Mouse (Mus musculus): ENCODE results near the gene Cd300lg. TPM values are rescaled to one million over a fixed set of nuclear protein-coding genes. Genes with fewer than 3 reads are reported as not detected.

Cd300lg gene
- 10 to 100 TPM; 16.1 to 19.0 TPM for total RNA-seq (2021)
- long read RNA-seq, experiment 1, transcript Cd300lg-201 (7 exons, 2,353 nt): major isoform, 9 of 14 reads
- long read RNA-seq, experiment 1, partial matches to known transcripts: 2 of 14 reads
- long read RNA-seq, experiment 1, other reads (novel, unspliced or antisense): 2 of 14 reads
- long read RNA-seq, experiment 2, partial matches to known transcripts: 2 of 9 reads
- long read RNA-seq, experiment 2, other reads (novel, unspliced or antisense): 1 of 9 reads

DNA sequence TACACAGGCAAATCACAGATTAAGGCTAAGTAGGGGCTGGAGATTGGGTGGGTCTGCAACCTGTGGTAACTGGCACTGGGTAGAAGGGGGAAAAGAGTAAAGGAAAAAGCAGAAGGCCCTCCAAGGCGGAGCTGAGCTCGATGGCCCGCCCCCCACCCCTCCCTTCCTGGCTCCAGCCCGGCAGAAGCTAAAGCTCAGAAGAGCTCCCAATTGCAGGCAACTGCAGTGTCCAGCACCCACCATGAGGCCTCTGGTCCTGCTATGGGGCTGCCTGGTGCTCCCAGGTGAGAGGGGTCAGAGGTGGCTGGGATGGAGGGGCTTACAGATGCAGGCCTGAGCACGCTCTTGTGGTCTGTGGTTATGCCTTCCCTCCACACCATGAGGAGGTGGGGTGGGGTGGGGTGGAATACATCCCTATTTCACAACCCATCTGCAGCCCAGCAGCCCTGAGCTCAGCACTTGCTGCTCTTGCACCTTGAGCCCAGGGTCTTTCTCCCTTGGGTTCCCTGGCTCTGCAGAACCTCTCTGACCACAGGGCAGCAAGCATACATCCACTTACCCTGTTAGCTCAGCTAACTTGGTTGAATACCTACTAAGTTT, at the start of gene Cd300lg:
TSS of gene Cd300lg (plus strand) at position 160 of the 600 bp plus-strand sequence.
- DNase-seq (ENCODE audit: low spot score): no peak

GRCm38 (mm10) chr11:101991813-101992212, 49.5 kb upstream of the Cd300lg start:
- DNase-seq (ENCODE audit: low spot score): no peak

GRCm38 (mm10) chr11:101992411-101992810, 48.9 kb upstream of the Cd300lg start:
- no peak for DNase-seq (ENCODE audit: low spot score)

DNA sequence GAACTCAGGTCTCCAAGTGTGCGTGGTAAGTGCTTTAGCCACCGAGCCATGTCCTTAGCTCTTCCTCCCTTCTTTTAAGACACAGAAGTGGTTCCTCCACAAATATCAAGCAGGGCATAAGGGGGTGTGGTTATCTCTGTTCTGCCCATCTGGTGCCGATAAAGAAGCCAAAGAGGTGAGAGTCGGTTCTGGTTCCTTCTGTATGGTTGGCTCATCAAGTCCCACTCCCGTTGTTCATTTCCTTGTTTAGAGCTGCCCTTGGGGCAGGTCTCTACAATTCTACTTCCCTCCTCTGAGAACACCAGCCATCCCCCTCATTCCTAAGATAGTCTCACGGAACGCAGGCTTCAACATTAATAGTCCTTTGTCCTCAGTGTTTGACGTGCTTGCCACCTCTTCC, 47.2 kb upstream of the Cd300lg start:
- DNase-seq (ENCODE audit: low spot score): no peak

DNA sequence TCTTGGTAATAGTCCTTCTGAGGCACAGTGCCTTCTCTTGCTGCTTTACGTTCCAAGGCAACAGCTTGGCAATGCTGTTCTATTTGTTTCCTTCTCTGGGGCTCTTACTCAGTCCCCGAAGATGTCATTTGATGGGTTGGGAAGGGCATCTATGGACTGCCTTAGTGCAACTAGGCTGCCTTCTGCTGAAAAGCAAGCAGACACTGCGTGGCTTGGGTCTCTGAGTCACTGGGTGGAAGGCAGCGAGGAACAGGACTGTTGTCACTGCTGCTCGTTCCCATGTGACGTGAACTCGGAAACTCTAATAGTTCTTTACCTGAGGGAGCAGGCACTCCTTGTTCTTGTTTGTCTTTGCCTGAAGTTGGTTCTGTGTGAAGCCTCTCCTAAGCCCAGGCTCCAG, 45.4 kb upstream of the Cd300lg start:
- DNase-seq (ENCODE audit: low spot score): no peak

DNA sequence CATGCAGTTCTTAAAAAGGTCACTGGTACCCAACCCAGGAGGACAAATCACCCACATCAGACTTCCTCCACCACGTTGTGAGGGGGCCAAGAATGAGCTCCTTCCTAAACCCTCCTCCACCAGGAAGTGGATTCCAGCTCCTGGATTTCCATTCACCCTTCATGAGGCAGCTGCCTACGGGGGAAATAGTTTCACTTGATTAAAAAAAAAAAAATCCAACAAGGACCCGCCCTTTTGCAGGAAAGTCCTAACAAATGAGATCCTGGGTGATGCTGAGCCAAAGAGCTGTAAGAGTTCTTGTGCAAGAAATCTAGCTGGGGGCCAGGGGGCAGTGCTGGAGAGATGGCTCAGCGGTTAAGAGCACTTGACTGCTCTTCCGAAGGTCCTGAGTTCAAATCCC, 43.1 kb upstream of the Cd300lg start:
- DNase-seq (ENCODE audit: low spot score): peak; percentile 26

DNA sequence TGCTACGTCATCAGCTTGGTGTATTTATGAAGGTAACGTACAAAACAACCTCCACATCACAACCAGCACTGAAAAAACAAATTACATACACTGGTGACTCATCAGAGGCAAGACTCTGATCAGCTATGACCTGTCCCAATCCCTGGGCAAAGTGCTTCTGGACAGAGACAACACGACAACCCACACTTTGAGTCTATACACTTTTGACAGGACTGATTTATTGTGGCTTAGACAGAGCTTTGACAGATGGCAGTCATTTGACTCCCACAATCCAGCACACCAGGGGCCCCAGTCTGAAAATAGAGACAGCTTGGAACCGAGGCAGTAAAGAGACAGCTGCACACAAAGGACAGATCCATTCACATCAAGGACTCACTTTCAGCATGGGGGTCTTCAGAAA, 41.8 kb upstream of the Cd300lg start:
- DNase-seq (ENCODE audit: low spot score): peak; percentile 56

- no peak for DNase-seq (ENCODE audit: low spot score)
Observed at GRCm38 (mm10) chr11:102004251-102004650, 37.1 kb upstream of the Cd300lg start.

- no peak for DNase-seq (ENCODE audit: low spot score)
Observed at GRCm38 (mm10) chr11:102006271-102006670, 35.0 kb upstream of the Cd300lg start.

- DNase-seq (ENCODE audit: low spot score): no peak
Observed at GRCm38 (mm10) chr11:102006688-102007087, 34.6 kb upstream of the Cd300lg start.

DNA sequence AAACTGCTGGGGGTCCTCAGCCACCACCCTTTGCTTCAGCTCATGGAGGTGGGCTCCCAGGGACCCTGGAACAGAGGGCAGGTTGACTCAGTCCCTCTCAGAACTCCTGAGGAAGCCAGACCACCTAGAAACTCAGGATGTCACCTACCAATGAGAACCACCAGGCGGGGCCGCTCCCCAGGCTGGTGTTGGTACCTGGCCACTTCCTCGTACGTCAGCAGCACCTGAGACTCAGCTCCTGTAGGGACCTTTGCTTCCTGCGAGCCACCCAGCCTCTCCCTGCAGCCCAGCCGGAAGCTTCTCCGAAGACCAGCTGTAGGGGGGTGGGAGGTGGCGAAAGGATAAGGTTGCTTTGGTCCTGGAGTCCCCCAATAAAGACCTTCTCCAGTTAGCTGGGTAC, 32.9 kb upstream of the Cd300lg start:
- DNase-seq (ENCODE audit: low spot score): no peak

DNA sequence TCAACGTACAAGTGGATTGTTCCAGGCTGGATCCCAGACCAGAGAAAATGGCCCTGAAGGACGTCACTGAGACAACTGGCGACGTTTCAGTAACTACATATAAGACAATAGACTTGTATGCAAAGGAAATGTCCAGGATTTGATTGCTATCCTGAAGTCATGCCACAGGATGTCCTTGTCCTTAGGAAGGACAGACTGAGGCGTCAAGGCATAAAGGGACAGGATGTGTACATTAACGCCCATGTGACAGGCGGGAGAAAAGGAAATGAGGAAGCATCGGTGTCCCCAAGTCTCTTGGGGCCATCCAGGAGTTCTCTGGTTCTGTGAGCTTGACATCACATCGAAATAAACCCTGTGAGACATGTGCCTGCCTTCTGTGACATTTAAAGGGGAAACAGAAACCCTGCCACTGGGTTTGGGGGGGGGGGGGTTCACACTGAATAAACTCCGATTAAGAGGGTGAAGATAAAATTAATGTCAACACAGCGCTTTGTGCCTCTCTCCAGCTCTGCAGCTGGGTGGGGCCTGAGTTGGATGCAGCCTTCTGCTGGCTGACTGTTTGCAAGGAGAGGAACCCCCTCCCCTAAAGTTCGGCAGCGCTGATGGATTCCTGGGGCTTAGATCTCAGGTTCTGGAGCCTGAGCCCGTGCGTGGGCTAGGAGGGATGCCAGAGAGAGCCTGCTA, 32.2 kb upstream of the Cd300lg start:
- DNase-seq (ENCODE audit: low spot score): no peak

- no peak for DNase-seq (ENCODE audit: low spot score)
Observed at GRCm38 (mm10) chr11:102010140-102010539, 31.2 kb upstream of the Cd300lg start.

DNA sequence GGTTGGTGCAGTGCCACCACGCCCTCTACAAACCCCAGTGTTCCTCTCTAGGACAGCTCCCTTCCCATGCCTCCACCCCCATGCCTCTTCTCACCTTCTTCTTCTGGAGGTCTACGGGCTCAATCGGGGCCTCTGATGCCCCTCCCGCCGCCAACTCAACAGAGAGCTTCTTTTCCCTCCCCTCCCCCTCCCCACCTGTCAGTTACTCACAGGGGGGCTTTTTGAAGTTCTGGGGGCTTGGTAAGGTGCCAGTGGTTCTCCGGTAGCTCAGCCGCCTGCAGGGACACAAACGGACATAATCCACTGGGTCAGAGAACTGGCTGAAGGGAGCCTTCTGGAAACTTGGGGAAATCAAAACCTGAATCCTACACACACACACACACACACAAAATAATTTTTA, 29.8 kb upstream of the Cd300lg start:
- DNase-seq (ENCODE audit: low spot score): no peak

DNA sequence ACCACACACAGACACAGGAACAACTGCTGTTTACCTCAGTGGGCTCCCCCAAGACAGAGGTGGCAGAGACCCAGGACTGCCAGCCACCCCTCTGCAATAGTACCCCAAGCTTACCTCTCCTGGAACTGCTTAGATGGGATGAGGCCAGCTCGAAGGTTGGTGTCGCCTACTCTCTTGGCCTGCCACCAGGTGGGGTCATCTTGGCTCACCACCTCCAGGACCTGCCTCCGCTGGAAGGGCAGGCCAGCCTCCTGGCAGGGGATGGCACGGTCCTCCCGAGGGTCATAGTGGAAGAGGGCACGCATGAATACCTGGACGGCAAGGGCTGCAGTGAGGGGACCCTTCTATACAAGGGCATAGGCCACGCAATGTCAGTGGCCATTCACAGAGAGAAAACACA, 28.1 kb upstream of the Cd300lg start:
- DNase-seq (ENCODE audit: low spot score): no peak

GRCm38 (mm10) chr11:102015472-102015871, 25.8 kb upstream of the Cd300lg start:
- DNase-seq (ENCODE audit: low spot score): no peak

GRCm38 (mm10) chr11:102016136-102016535, 25.2 kb upstream of the Cd300lg start:
- peak; percentile 64 for DNase-seq (ENCODE audit: low spot score)

DNA sequence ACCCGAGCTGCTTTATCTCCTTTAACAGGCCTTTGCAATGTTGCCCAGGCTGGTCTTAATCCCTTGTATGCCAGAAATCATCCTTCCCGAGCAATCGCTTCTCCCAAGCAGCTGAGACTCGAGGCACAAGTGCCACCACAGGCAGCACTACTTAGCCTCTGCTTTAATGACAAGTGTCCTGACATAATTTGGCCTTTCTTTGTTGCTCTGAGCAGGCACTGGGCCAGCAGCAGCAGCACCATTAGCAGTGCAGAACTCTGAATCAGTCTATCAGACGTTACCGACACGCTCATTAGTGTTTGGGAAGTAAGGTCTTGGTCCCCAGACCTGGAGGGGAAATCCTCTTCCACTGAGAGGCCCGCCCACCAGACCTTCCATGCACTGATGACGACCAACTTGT, 21.6 kb upstream of the Cd300lg start:
- no peak for DNase-seq (ENCODE audit: low spot score)

GRCm38 (mm10) chr11:102021196-102021595, 20.1 kb upstream of the Cd300lg start:
- no peak for DNase-seq (ENCODE audit: low spot score)

GRCm38 (mm10) chr11:102023406-102023805, 17.9 kb upstream of the Cd300lg start:
- DNase-seq (ENCODE audit: low spot score): no peak

DNA sequence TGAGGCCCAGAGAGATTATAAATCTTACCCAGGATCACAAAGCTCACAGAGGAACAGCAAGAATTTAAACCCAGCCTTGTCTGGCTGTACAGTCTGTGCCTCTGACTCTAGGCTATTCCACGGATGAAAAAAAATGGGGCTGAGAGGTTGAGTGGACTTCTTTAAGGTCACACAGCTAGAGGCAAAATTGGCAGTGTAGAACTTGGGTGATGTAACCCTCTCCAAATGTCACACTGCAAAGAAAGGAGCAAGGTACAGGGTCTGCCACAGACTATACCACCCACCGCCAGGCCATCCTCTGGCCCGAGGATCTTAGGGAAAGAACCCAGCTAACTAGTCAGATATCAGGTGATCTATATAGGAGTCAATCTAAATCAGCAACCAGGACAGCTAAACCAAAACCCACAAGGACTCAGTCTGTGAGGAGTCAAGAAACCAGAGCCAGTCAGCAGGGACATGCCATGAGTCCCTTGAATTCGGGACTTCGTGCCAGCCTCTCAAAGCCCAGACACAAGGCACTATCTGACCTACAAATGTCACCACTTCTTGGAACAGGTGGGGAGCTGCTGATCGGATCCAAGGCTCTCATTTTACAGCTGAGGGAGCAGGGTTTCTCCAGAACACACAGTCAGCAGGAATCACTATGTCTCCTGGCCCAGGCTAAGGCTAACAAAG, 17.1 kb upstream of the Cd300lg start:
- peak; percentile 86 for DNase-seq (ENCODE audit: low spot score)

- DNase-seq (ENCODE audit: low spot score): no peak
Observed at GRCm38 (mm10) chr11:102024875-102025274, 16.4 kb upstream of the Cd300lg start.
